In the genomic region with DNA sequence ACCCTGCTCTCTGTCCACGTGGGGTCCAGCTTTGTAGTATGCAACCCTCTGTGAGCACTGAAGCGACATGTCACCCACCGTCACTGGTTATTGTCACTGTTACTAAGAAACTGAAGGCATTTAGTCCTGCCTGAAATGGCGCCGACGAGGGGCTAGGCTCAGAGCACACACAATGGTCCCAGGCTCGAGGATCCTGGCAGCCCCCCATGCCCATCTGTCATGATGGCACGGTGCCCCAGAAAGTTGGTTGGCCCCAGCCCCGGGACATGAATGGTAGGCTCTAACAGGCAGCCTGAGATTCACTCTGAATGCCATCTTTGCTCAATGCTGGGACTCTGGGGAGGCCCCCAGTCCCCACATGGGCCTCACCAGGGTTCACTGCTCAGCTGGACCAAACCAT, we compare ENCODE assay signal across 16 mouse cellular contexts.
DNase-seq lines count a peak whose midpoint lies in the region; ATAC-seq lines count a peak whose summit lies in the region.
"Had no signal": no experiment of that assay in that cellular context is flagged by ENCODE, and none has a peak within 500 bp of the region (broad histone marks: within the 10 kb centered on the region; RNA-seq: fewer than 3 reads in every experiment).

No protein-coding gene starts in this region.

- peaks cover 62% of the 10 kb centered on the region for H3K36me3 ChIP-seq in embryonic facial prominence, embryonic 10.5 days (replicated peaks)
- no peaks in the 10 kb centered on the region for H3K36me3 ChIP-seq in hindbrain, embryonic 11.5 days (ENCODE audit: control insufficient read depth, insufficient read depth, low read length)
- H3K36me3 ChIP-seq in midbrain, embryonic 15.5 days (replicated peaks): no peaks in the 10 kb centered on the region
- H3K36me3 ChIP-seq: heart, embryonic 13.5 days; lung, embryonic 15.5 days had no signal

- peak; percentile 73 to 79 for DNase-seq in layer of hippocampus, postnatal 10 days (ENCODE audit: low spot score in 2 of 2)
- DNase-seq in layer of hippocampus, adult 8-10 months (ENCODE audit: low spot score in 2 of 2): no peak
- no peak for DNase-seq in embryonic facial prominence, embryonic 10.5 days (ENCODE audit: low spot score)
- DNase-seq in hindbrain, embryonic 11.5 days (ENCODE audit: low spot score): no peak
- DNase-seq in adrenal gland, postnatal 36 days: no peak
- DNase-seq in kidney, adult 11 months: no peak
- DNase-seq: adrenal gland, postnatal 10 days; gastrocnemius, postnatal 25 days; kidney, adult 9 months; right cerebral cortex, postnatal 14 days had no signal

- peaks cover 12% of the 10 kb centered on the region for H3K4me1 ChIP-seq in embryonic facial prominence, embryonic 10.5 days
- no peaks in the 10 kb centered on the region for H3K4me1 ChIP-seq in hindbrain, embryonic 11.5 days (replicated peaks; ENCODE audit: control insufficient read depth, insufficient read depth, low read length)
- H3K4me1 ChIP-seq in midbrain, embryonic 15.5 days: peaks cover 28% of the 10 kb centered on the region
- H3K4me1 ChIP-seq: heart, embryonic 13.5 days; lung, embryonic 15.5 days had no signal

- 88% methylated on average over 9 of the region's 9 CpGs for WGBS in embryonic facial prominence, embryonic 10.5 days
- WGBS in hindbrain, embryonic 11.5 days: 64% methylated on average over 9 of the region's 9 CpGs
- 52% methylated on average over 9 of the region's 9 CpGs for WGBS in midbrain, embryonic 15.5 days

- H3K4me2 ChIP-seq in hindbrain, embryonic 11.5 days (replicated peaks; ENCODE audit: low read depth, low read length): no peak overlapping the region
- H3K4me2 ChIP-seq in midbrain, embryonic 15.5 days: no peak overlapping the region
- H3K4me2 ChIP-seq: heart, embryonic 13.5 days; lung, embryonic 15.5 days had no signal

- no peaks in the 10 kb centered on the region for H3K27me3 ChIP-seq in embryonic facial prominence, embryonic 10.5 days (replicated peaks; ENCODE audit: low read depth, poor library complexity, severe bottlenecking)
- no peaks in the 10 kb centered on the region for H3K27me3 ChIP-seq in hindbrain, embryonic 11.5 days (ENCODE audit: control insufficient read depth, insufficient read depth, low read length)
- no peaks in the 10 kb centered on the region for H3K27me3 ChIP-seq in midbrain, embryonic 15.5 days (replicated peaks)
- H3K27me3 ChIP-seq: heart, embryonic 13.5 days; lung, embryonic 15.5 days had no signal

- no peak overlapping the region for H3K9ac ChIP-seq in hindbrain, embryonic 11.5 days (ENCODE audit: low read depth, low read length)
- H3K9ac ChIP-seq in midbrain, embryonic 15.5 days: no peak overlapping the region
- H3K9ac ChIP-seq: heart, embryonic 13.5 days; lung, embryonic 15.5 days had no signal

- no peak overlapping the region for H3K4me3 ChIP-seq in embryonic facial prominence, embryonic 10.5 days
- no peak overlapping the region for H3K4me3 ChIP-seq in hindbrain, embryonic 11.5 days (ENCODE audit: low read depth, low read length)
- H3K4me3 ChIP-seq in midbrain, embryonic 15.5 days: no peak overlapping the region
- H3K4me3 ChIP-seq: heart, embryonic 13.5 days; layer of hippocampus, adult 2 months; lung, embryonic 15.5 days; megakaryocyte, embryonic 14.5 days had no signal

- 0 out of 2 replicates have a peak overlapping the region, but pooled peaks have one; percentile 14 for H3K27ac ChIP-seq in embryonic facial prominence, embryonic 10.5 days (replicated peaks)
- peak overlapping the region; percentile 58; the same call in 1 of the 2 replicates for H3K27ac ChIP-seq in hindbrain, embryonic 11.5 days (ENCODE audit: low read depth, low read length)
- peak overlapping the region; percentile 64 for H3K27ac ChIP-seq in midbrain, embryonic 15.5 days
- H3K27ac ChIP-seq: heart, embryonic 13.5 days; layer of hippocampus, adult 2 months; lung, embryonic 15.5 days had no signal

- no peaks in the 10 kb centered on the region for H3K9me3 ChIP-seq in embryonic facial prominence, embryonic 10.5 days
- H3K9me3 ChIP-seq in hindbrain, embryonic 11.5 days (ENCODE audit: control insufficient read depth, low read length): no peaks in the 10 kb centered on the region
- H3K9me3 ChIP-seq in midbrain, embryonic 15.5 days: no peaks in the 10 kb centered on the region
- H3K9me3 ChIP-seq: heart, embryonic 13.5 days; lung, embryonic 15.5 days had no signal

- ATAC-seq in hindbrain, embryonic 11.5 days (ENCODE audit: low FRiP score): no peak
- ATAC-seq in midbrain, embryonic 15.5 days (replicated peaks): peak; percentile 43; the same call in 1 of the 2 replicates
- ATAC-seq in erythroid progenitor cell, adult 5-6 weeks (replicated peaks; ENCODE audit: low FRiP score, poor library complexity, severe bottlenecking): no peak

Comparison
In these comparisons a context has a peak if more than half of its experiments do, and no peak if none do; other contexts are left out.
1. DNase-seq: peak in layer of hippocampus, postnatal 10 days (2 of 2); none in layer of hippocampus, adult 8-10 months (0 of 2), embryonic facial prominence, embryonic 10.5 days (single experiment), hindbrain, embryonic 11.5 days (single experiment), adrenal gland, postnatal 36 days (0 of 2) and kidney, adult 11 months (single experiment).
2. H3K27ac ChIP-seq: peak in every context shown above with its lines; median percentile 64 in midbrain, embryonic 15.5 days; 58 in hindbrain, embryonic 11.5 days; 14 in embryonic facial prominence, embryonic 10.5 days.